Mouse (Mus musculus): ENCODE results near the gene Ocm. TPM values are rescaled to one million over a fixed set of nuclear protein-coding genes. Genes with fewer than 3 reads are reported as not detected.

Ocm gene
- polyA plus RNA-seq (2016; fragmentation: Nextera tagmentation; extraction: Ambion mirVana), result not detected in 2 replicates

- Histone ChIP-seq H3K4me1 (no peaks in the 10 kb centered on the region), H3K27me3 (ENCODE audit: low read depth, poor library complexity, severe bottlenecking) (no peaks in the 10 kb centered on the region), H3K4me3 (no peak within 1 kb of the TSS), H3K27ac (replicated peaks) (no peak within 1 kb of the TSS), H3K9me3 (replicated peaks) (no peaks in the 10 kb centered on the region), H3K36me3 (no peaks in the 10 kb centered on the region)
- 79% methylated on average over 11 of the region's 11 CpGs for WGBS
- no peak for DNase-seq (ENCODE audit: low spot score)
These were observed at the start of gene Ocm for GRCm38 (mm10) chr5:144026620-144027263. Ocm (minus strand) TSS chr5:144026670.

- Histone ChIP-seq H3K9me3 (replicated peaks) (no peaks in the 10 kb centered on the region; the same call in 1 of the 2 replicates), H3K4me3 (no peak overlapping the region), H3K27me3 (ENCODE audit: low read depth, poor library complexity, severe bottlenecking) (no peaks in the 10 kb centered on the region), H3K27ac (replicated peaks) (no peak overlapping the region), H3K36me3 (no peaks in the 10 kb centered on the region), H3K4me1 (no peaks in the 10 kb centered on the region)
- WGBS, result 76% methylated on average over 1 of the region's 1 CpGs
- no peak for DNase-seq (ENCODE audit: low spot score)
These were observed 44.8 kb upstream of the Ocm start for GRCm38 (mm10) chr5:144071249-144071648.

GRCm38 (mm10) chr5:144070064-144070463 is 43.6 kb upstream of the Ocm start:
- H3K27ac ChIP-seq (replicated peaks), result no peak overlapping the region
- H3K27me3 ChIP-seq (ENCODE audit: low read depth, poor library complexity, severe bottlenecking), result no peaks in the 10 kb centered on the region
- no peaks in the 10 kb centered on the region for H3K4me1 ChIP-seq
- no peak overlapping the region for H3K4me3 ChIP-seq
- no peak for DNase-seq (ENCODE audit: low spot score)
- no peaks in the 10 kb centered on the region for H3K36me3 ChIP-seq
- WGBS, result 92% methylated on average over 1 of the region's 1 CpGs
- no peaks in the 10 kb centered on the region; the same call in 1 of the 2 replicates for H3K9me3 ChIP-seq (replicated peaks)

- H3K4me3 ChIP-seq, result no peak overlapping the region
- H3K9me3 ChIP-seq (replicated peaks), result no peaks in the 10 kb centered on the region; the same call in 1 of the 2 replicates
- H3K27me3 ChIP-seq (ENCODE audit: low read depth, poor library complexity, severe bottlenecking), result no peaks in the 10 kb centered on the region
- H3K36me3 ChIP-seq, result no peaks in the 10 kb centered on the region
- H3K27ac ChIP-seq (replicated peaks), result no peak overlapping the region
- no peak for DNase-seq (ENCODE audit: low spot score)
- 89% methylated on average over 2 of the region's 2 CpGs for WGBS
- no peaks in the 10 kb centered on the region for H3K4me1 ChIP-seq
These were observed 39.6 kb upstream of the Ocm start for GRCm38 (mm10) chr5:144066036-144066435.

GRCm38 (mm10) chr5:144064093-144064492 is 37.6 kb upstream of the Ocm start:
- Histone ChIP-seq H3K4me3 (no peak overlapping the region), H3K27me3 (ENCODE audit: low read depth, poor library complexity, severe bottlenecking) (no peaks in the 10 kb centered on the region), H3K9me3 (replicated peaks) (no peaks in the 10 kb centered on the region; the same call in 1 of the 2 replicates), H3K27ac (replicated peaks) (no peak overlapping the region), H3K4me1 (no peaks in the 10 kb centered on the region), H3K36me3 (no peaks in the 10 kb centered on the region)
- 75% methylated on average over 5 of the region's 5 CpGs for WGBS
- no peak for DNase-seq (ENCODE audit: low spot score)

- no peaks in the 10 kb centered on the region for H3K4me1 ChIP-seq
- no peaks in the 10 kb centered on the region for H3K9me3 ChIP-seq (replicated peaks)
- no peak overlapping the region for H3K27ac ChIP-seq (replicated peaks)
- no peak for DNase-seq (ENCODE audit: low spot score)
- WGBS, result 85% methylated on average over 6 of the region's 6 CpGs
- H3K4me3 ChIP-seq, result no peak overlapping the region
- H3K27me3 ChIP-seq (ENCODE audit: low read depth, poor library complexity, severe bottlenecking), result no peaks in the 10 kb centered on the region
- H3K36me3 ChIP-seq, result no peaks in the 10 kb centered on the region
These were observed 27.9 kb upstream of the Ocm start for GRCm38 (mm10) chr5:144054340-144054739.

GRCm38 (mm10) chr5:144053450-144053849 is 27.0 kb upstream of the Ocm start:
- Histone ChIP-seq H3K9me3 (replicated peaks) (no peaks in the 10 kb centered on the region), H3K27ac (replicated peaks) (no peak overlapping the region), H3K36me3 (no peaks in the 10 kb centered on the region), H3K27me3 (ENCODE audit: low read depth, poor library complexity, severe bottlenecking) (no peaks in the 10 kb centered on the region), H3K4me3 (no peak overlapping the region), H3K4me1 (no peaks in the 10 kb centered on the region)
- DNase-seq (ENCODE audit: low spot score), result no peak
- WGBS, result 69% methylated on average over 3 of the region's 3 CpGs

GRCm38 (mm10) chr5:144051268-144051667 is 24.8 kb upstream of the Ocm start:
- H3K4me3 ChIP-seq, result no peak overlapping the region
- H3K4me1 ChIP-seq, result peaks cover 4% of the 10 kb centered on the region; the same call in 1 of the 2 replicates
- H3K27ac ChIP-seq (replicated peaks), result no peak overlapping the region
- DNase-seq (ENCODE audit: low spot score), result no peak
- no peaks in the 10 kb centered on the region for H3K9me3 ChIP-seq (replicated peaks)
- H3K27me3 ChIP-seq (ENCODE audit: low read depth, poor library complexity, severe bottlenecking), result no peaks in the 10 kb centered on the region
- H3K36me3 ChIP-seq, result no peaks in the 10 kb centered on the region

GRCm38 (mm10) chr5:144049881-144050280 is 23.4 kb upstream of the Ocm start:
- WGBS, result 80% methylated on average over 3 of the region's 3 CpGs
- Histone ChIP-seq H3K4me1 (peaks cover 4% of the 10 kb centered on the region; the same call in 1 of the 2 replicates), H3K9me3 (replicated peaks) (no peaks in the 10 kb centered on the region), H3K36me3 (no peaks in the 10 kb centered on the region), H3K27me3 (ENCODE audit: low read depth, poor library complexity, severe bottlenecking) (no peaks in the 10 kb centered on the region), H3K4me3 (no peak overlapping the region), H3K27ac (replicated peaks) (no peak overlapping the region)
- no peak for DNase-seq (ENCODE audit: low spot score)

- no peaks in the 10 kb centered on the region for H3K36me3 ChIP-seq
- no peaks in the 10 kb centered on the region for H3K27me3 ChIP-seq (ENCODE audit: low read depth, poor library complexity, severe bottlenecking)
- no peak overlapping the region for H3K27ac ChIP-seq (replicated peaks)
- no peak overlapping the region for H3K4me3 ChIP-seq
- H3K4me1 ChIP-seq, result peaks cover 4% of the 10 kb centered on the region; the same call in 1 of the 2 replicates
- no peak for DNase-seq (ENCODE audit: low spot score)
- WGBS, result 67% methylated on average over 13 of the region's 13 CpGs
- no peaks in the 10 kb centered on the region for H3K9me3 ChIP-seq (replicated peaks)
These were observed 20.9 kb upstream of the Ocm start for GRCm38 (mm10) chr5:144047324-144047723.

- Histone ChIP-seq H3K4me3 (no peak overlapping the region), H3K9me3 (replicated peaks) (peaks cover 11% of the 10 kb centered on the region; the same call in 1 of the 2 replicates), H3K27ac (replicated peaks) (no peak overlapping the region), H3K27me3 (ENCODE audit: low read depth, poor library complexity, severe bottlenecking) (no peaks in the 10 kb centered on the region), H3K36me3 (no peaks in the 10 kb centered on the region), H3K4me1 (peaks cover 4% of the 10 kb centered on the region; the same call in 1 of the 2 replicates)
- WGBS, result 94% methylated on average over 11 of the region's 11 CpGs
- DNase-seq (ENCODE audit: low spot score), result no peak
These were observed 16.7 kb upstream of the Ocm start for GRCm38 (mm10) chr5:144043166-144043565.

- Histone ChIP-seq H3K9me3 (replicated peaks) (peaks cover 11% of the 10 kb centered on the region; the same call in 1 of the 2 replicates), H3K4me1 (no peaks in the 10 kb centered on the region), H3K36me3 (no peaks in the 10 kb centered on the region), H3K4me3 (no peak overlapping the region), H3K27ac (replicated peaks) (no peak overlapping the region), H3K27me3 (ENCODE audit: low read depth, poor library complexity, severe bottlenecking) (no peaks in the 10 kb centered on the region)
- peak; percentile 68 for DNase-seq (ENCODE audit: low spot score)
- 47% methylated on average over 11 of the region's 11 CpGs for WGBS
These were observed 14.4 kb upstream of the Ocm start for GRCm38 (mm10) chr5:144040720-144041364.

- H3K27ac ChIP-seq (replicated peaks), result no peak overlapping the region
- H3K27me3 ChIP-seq (ENCODE audit: low read depth, poor library complexity, severe bottlenecking), result no peaks in the 10 kb centered on the region
- no peaks in the 10 kb centered on the region for H3K4me1 ChIP-seq
- DNase-seq (ENCODE audit: low spot score), result no peak
- peaks cover 11% of the 10 kb centered on the region; the same call in 1 of the 2 replicates for H3K9me3 ChIP-seq (replicated peaks)
- no peak overlapping the region for H3K4me3 ChIP-seq
- WGBS, result 92% methylated on average over 5 of the region's 5 CpGs
- H3K36me3 ChIP-seq, result no peaks in the 10 kb centered on the region
These were observed 13.4 kb upstream of the Ocm start for GRCm38 (mm10) chr5:144039886-144040285.

All from midbrain, embryonic 10.5 days (tissue).